In genomic region chr8:105605491-105606188, GRCm38 (mm10) we compare ENCODE assay signal across 8 mouse cellular contexts. TPM values are rescaled to one million over a fixed set of nuclear protein-coding genes. Genes with fewer than 3 reads are reported as not detected.
A peak's percentile ranks its signal among the peaks of the same experiment; 100 is the strongest.
DNase-seq lines count a peak whose midpoint lies in the region; ATAC-seq and TF ChIP-seq lines count a peak whose summit lies in the region.

No protein-coding gene starts in this region.

- peak overlapping the region; percentile 82 for H3K4me3 ChIP-seq in embryonic facial prominence, embryonic 13.5 days
- peak overlapping the region; percentile 70 for H3K4me3 ChIP-seq in limb, embryonic 11.5 days (ENCODE audit: low read depth, low read length)
- H3K4me3 ChIP-seq in midbrain, embryonic 12.5 days: peak overlapping the region; percentile 82
- peak overlapping the region; percentile 77 for H3K4me3 ChIP-seq in stomach, postnatal 0 days (ENCODE audit: low read depth, low read length)

- peak overlapping the region; percentile 83 for H3K27ac ChIP-seq in embryonic facial prominence, embryonic 13.5 days
- H3K27ac ChIP-seq in limb, embryonic 11.5 days (replicated peaks; ENCODE audit: low read depth, low read length): peak overlapping the region; percentile 58
- peak overlapping the region; percentile 92 for H3K27ac ChIP-seq in midbrain, embryonic 12.5 days (replicated peaks)
- H3K27ac ChIP-seq in stomach, postnatal 0 days (replicated peaks): peak overlapping the region; percentile 92

- peak overlapping the region; percentile 89 for H3K9ac ChIP-seq in embryonic facial prominence, embryonic 13.5 days
- H3K9ac ChIP-seq in limb, embryonic 11.5 days (ENCODE audit: low read length): peak overlapping the region; percentile 83
- H3K9ac ChIP-seq in midbrain, embryonic 12.5 days (replicated peaks): peak overlapping the region; percentile 91
- H3K9ac ChIP-seq in stomach, postnatal 0 days (ENCODE audit: low read length): peak overlapping the region; percentile 87

- H3K36me3 ChIP-seq in embryonic facial prominence, embryonic 13.5 days: no peaks in the 10 kb centered on the region
- no peaks in the 10 kb centered on the region; the same call in 1 of the 2 replicates for H3K36me3 ChIP-seq in limb, embryonic 11.5 days (ENCODE audit: control insufficient read depth, insufficient read depth, low read length)
- H3K36me3 ChIP-seq in midbrain, embryonic 12.5 days: no peaks in the 10 kb centered on the region
- H3K36me3 ChIP-seq in stomach, postnatal 0 days (ENCODE audit: control insufficient read depth, insufficient read depth, low read length): no peaks in the 10 kb centered on the region

- peak overlapping the region; percentile 98 for H3K4me2 ChIP-seq in embryonic facial prominence, embryonic 13.5 days
- peak overlapping the region; percentile 93 for H3K4me2 ChIP-seq in limb, embryonic 11.5 days (ENCODE audit: low read depth, severe bottlenecking)
- H3K4me2 ChIP-seq in midbrain, embryonic 12.5 days (replicated peaks): peak overlapping the region; percentile 87
- H3K4me2 ChIP-seq in stomach, postnatal 0 days (replicated peaks; ENCODE audit: low read depth): peak overlapping the region; percentile 86

- no peaks in the 10 kb centered on the region for H3K9me3 ChIP-seq in embryonic facial prominence, embryonic 13.5 days
- no peaks in the 10 kb centered on the region for H3K9me3 ChIP-seq in limb, embryonic 11.5 days (ENCODE audit: control insufficient read depth, low read length)
- no peaks in the 10 kb centered on the region for H3K9me3 ChIP-seq in midbrain, embryonic 12.5 days
- no peaks in the 10 kb centered on the region for H3K9me3 ChIP-seq in stomach, postnatal 0 days (ENCODE audit: control insufficient read depth, low read length)

- no peak for TF ChIP-seq CTCF in stomach, postnatal 0 days (IDR thresholded peaks at IDR 0.05; ENCODE audit: low read depth)

- H3K4me1 ChIP-seq in embryonic facial prominence, embryonic 13.5 days: peaks cover 25% of the 10 kb centered on the region
- H3K4me1 ChIP-seq in limb, embryonic 11.5 days (ENCODE audit: control insufficient read depth, insufficient read depth, low read length): peaks cover 18% of the 10 kb centered on the region
- peaks cover 28% of the 10 kb centered on the region for H3K4me1 ChIP-seq in midbrain, embryonic 12.5 days
- H3K4me1 ChIP-seq in stomach, postnatal 0 days (replicated peaks; ENCODE audit: control insufficient read depth, insufficient read depth): no peaks in the 10 kb centered on the region

- peak; percentile 13; the same call in 1 of the 2 replicates for ATAC-seq in cerebellum, adult (ENCODE audit: insufficient number of reproducible peaks, low FRiP score, low TSS enrichment)
- peak; percentile 59 for ATAC-seq in embryonic facial prominence, embryonic 13.5 days (ENCODE audit: insufficient number of reproducible peaks, insufficient read depth, low FRiP score, low TSS enrichment, low read depth)
- peak; percentile 14; the same call in 1 of the 2 replicates for ATAC-seq in limb, embryonic 11.5 days (ENCODE audit: insufficient number of reproducible peaks, low FRiP score, low TSS enrichment, low read depth)
- peak; percentile 31 for ATAC-seq in midbrain, embryonic 12.5 days (ENCODE audit: low FRiP score, low read depth)
- peak; percentile 68 for ATAC-seq in stomach, postnatal 0 days (ENCODE audit: low FRiP score, low TSS enrichment)

- no peaks in the 10 kb centered on the region for H3K27me3 ChIP-seq in embryonic facial prominence, embryonic 13.5 days
- H3K27me3 ChIP-seq in limb, embryonic 11.5 days (ENCODE audit: control insufficient read depth, insufficient read depth, low read length): no peaks in the 10 kb centered on the region
- H3K27me3 ChIP-seq in midbrain, embryonic 12.5 days: peaks cover 4% of the 10 kb centered on the region
- H3K27me3 ChIP-seq in stomach, postnatal 0 days (ENCODE audit: control insufficient read depth, insufficient read depth, low read length): no peaks in the 10 kb centered on the region

- DNase-seq in cerebellum, adult 11 months: no peak
- peak; percentile 29 for DNase-seq in adrenal gland, adult 2 months
- peak; percentile 57 for DNase-seq in heart, postnatal 4 days
- peak; percentile 56 for DNase-seq in limb, embryonic 11.5 days (ENCODE audit: low spot score)
- DNase-seq in stomach, postnatal 0 days (ENCODE audit: low spot score): peak; percentile 71

- no peak for TF ChIP-seq EP300 in stomach, postnatal 0 days (optimal IDR thresholded peaks at IDR 0.05)

- under 1% methylated on average over 36 of the region's 39 CpGs for WGBS in embryonic facial prominence, embryonic 13.5 days
- WGBS in limb, embryonic 11.5 days: 2% methylated on average over 32 of the region's 39 CpGs
- 1% methylated on average over 26 of the region's 39 CpGs for WGBS in midbrain, embryonic 12.5 days
- under 1% methylated on average over 35 of the region's 39 CpGs for WGBS in stomach, postnatal 0 days

RNA-seq across cellular contexts. Expression of gene Ripor1, which starts 0.6 kb away (rescaled TPM):
- total RNA-seq in adrenal gland, adult 2 months (2021): 10 to 100 TPM; 23.2 to 37.3 TPM
- 29.8 and 33.0 TPM in 2 replicates for polyA plus RNA-seq in adrenal gland, adult 2 months (2012; rRNA removed)
- polyA plus RNA-seq in embryonic facial prominence, embryonic 13.5 days (2015; fragmentation: Nextera tagmentation; extraction: Ambion mirVana): 18.6 and 18.7 TPM in 2 replicates
- total RNA-seq in heart, postnatal 4 days (2021): 10 to 100 TPM; 51.1 to 51.5 TPM
- polyA plus RNA-seq in limb, embryonic 11.5 days (2014; fragmentation: Nextera tagmentation; extraction: Ambion mirVana): 13.1 and 14.1 TPM in 2 replicates
- 19.5 and 21.7 TPM in 2 replicates for polyA plus RNA-seq in midbrain, embryonic 12.5 days (2016; fragmentation: Nextera tagmentation; extraction: Ambion mirVana)
- polyA plus RNA-seq in stomach, postnatal 0 days (2015; fragmentation: Nextera tagmentation; extraction: Ambion mirVana): 8.9 and 9.3 TPM in 2 replicates

RNA-seq across cellular contexts. Expression of gene Ctcf, which starts 30.7 kb away (rescaled TPM):
- total RNA-seq in adrenal gland, adult 2 months (2021): 10 to 100 TPM; 51.5 to 53.4 TPM
- 14.5 and 15.6 TPM in 2 replicates for polyA plus RNA-seq in adrenal gland, adult 2 months (2012; rRNA removed)
- polyA plus RNA-seq in embryonic facial prominence, embryonic 13.5 days (2015; fragmentation: Nextera tagmentation; extraction: Ambion mirVana): 136 and 146 TPM in 2 replicates
- total RNA-seq in heart, postnatal 4 days (2021): 10 to 100 TPM; 59.1 to 63.2 TPM
- polyA plus RNA-seq in limb, embryonic 11.5 days (2014; fragmentation: Nextera tagmentation; extraction: Ambion mirVana): 128 and 131 TPM in 2 replicates
- polyA plus RNA-seq in midbrain, embryonic 12.5 days (2016; fragmentation: Nextera tagmentation; extraction: Ambion mirVana): 157 TPM in 2 replicates
- 43.3 and 56.6 TPM in 2 replicates for polyA plus RNA-seq in stomach, postnatal 0 days (2015; fragmentation: Nextera tagmentation; extraction: Ambion mirVana)

RNA-seq across cellular contexts. Expression of gene Agrp, which starts 31.6 kb away (rescaled TPM):
- 1 to 10 TPM; 2.3 to 2.4 TPM for total RNA-seq in adrenal gland, adult 2 months (2021)
- 1.5 and 2.6 TPM in 2 replicates for polyA plus RNA-seq in adrenal gland, adult 2 months (2012; rRNA removed)
- polyA plus RNA-seq in embryonic facial prominence, embryonic 13.5 days (2015; fragmentation: Nextera tagmentation; extraction: Ambion mirVana): 0.90 and 2.1 TPM in 2 replicates
- not detected for total RNA-seq in heart, postnatal 4 days (2021)
- 0.73 and 1.6 TPM in 2 replicates for polyA plus RNA-seq in limb, embryonic 11.5 days (2014; fragmentation: Nextera tagmentation; extraction: Ambion mirVana)
- 1.3 TPM in 1 of 2 replicates, not detected in the other for polyA plus RNA-seq in midbrain, embryonic 12.5 days (2016; fragmentation: Nextera tagmentation; extraction: Ambion mirVana)
- polyA plus RNA-seq in stomach, postnatal 0 days (2015; fragmentation: Nextera tagmentation; extraction: Ambion mirVana): 0.45 and 0.98 TPM in 2 replicates

RNA-seq across cellular contexts. Expression of gene Atp6v0d1, which starts 39.8 kb away (rescaled TPM):
- 100 to 1,000 TPM; 113 to 118 TPM for total RNA-seq in adrenal gland, adult 2 months (2021)
- 77.6 and 80.3 TPM in 2 replicates for polyA plus RNA-seq in adrenal gland, adult 2 months (2012; rRNA removed)
- polyA plus RNA-seq in embryonic facial prominence, embryonic 13.5 days (2015; fragmentation: Nextera tagmentation; extraction: Ambion mirVana): 78.4 and 80.4 TPM in 2 replicates
- 10 to 100 TPM; 58.2 to 59.5 TPM for total RNA-seq in heart, postnatal 4 days (2021)
- polyA plus RNA-seq in limb, embryonic 11.5 days (2014; fragmentation: Nextera tagmentation; extraction: Ambion mirVana): 71.7 and 81.5 TPM in 2 replicates
- polyA plus RNA-seq in midbrain, embryonic 12.5 days (2016; fragmentation: Nextera tagmentation; extraction: Ambion mirVana): 107 and 110 TPM in 2 replicates
- 96.2 and 101 TPM in 2 replicates for polyA plus RNA-seq in stomach, postnatal 0 days (2015; fragmentation: Nextera tagmentation; extraction: Ambion mirVana)

Comparison
In these comparisons a context has a peak if more than half of its experiments do, and no peak if none do; other contexts are left out.
1. ATAC-seq: peak in every context shown above with its lines; median percentile 68 in stomach, postnatal 0 days; 59 in embryonic facial prominence, embryonic 13.5 days; 31 in midbrain, embryonic 12.5 days; 14 in limb, embryonic 11.5 days; 13 in cerebellum, adult.